Mouse (Mus musculus): Measurements from ENCODE around the gene Prr15. TPM values are rescaled to one million over a fixed set of nuclear protein-coding genes. Genes with fewer than 3 reads are reported as not detected.

The Prr15 gene
- total RNA-seq, 2 experiments from 2014 or later = 0.60 to 1.7 TPM

DNA sequence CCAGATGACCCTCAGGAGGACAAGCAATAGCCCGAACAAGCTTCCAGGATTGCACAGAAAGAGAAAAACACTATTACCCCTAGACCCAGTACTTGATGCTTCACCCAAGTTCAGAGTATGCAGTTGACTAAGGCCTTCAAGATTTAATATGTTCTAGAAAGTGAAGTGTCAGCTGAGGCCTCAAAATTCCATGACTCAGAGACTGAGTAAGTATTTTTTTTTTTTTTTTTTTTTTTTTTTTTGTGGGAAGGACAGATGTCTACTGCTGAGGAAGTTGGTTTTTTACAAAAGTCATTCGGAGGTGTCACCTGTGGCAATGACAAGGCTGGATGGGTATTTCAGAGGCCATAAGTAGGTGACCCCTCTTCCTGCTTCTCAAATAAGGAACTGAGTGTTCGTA is 4.0 kb downstream of the Prr15 start:
- intact Hi-C loops (cut with DNase I; ENCODE audit: low total_unique reads) = no loop called here
- no peak for DNase-seq

GRCm38 (mm10) chr6:54330166-54330565 is 4.5 kb downstream of the Prr15 start:
- intact Hi-C loops (cut with DNase I; ENCODE audit: low total_unique reads) = no loop called here
- DNase-seq = no peak

GRCm38 (mm10) chr6:54331765-54332164 is 6.1 kb downstream of the Prr15 start:
- DNase-seq = no peak
- intact Hi-C loops (cut with DNase I; ENCODE audit: low total_unique reads) = no loop called here

- intact Hi-C loops (cut with DNase I; ENCODE audit: low total_unique reads) = no loop called here
- DNase-seq = no peak
Observed at GRCm38 (mm10) chr6:54332203-54332602, 6.6 kb downstream of the Prr15 start.

GRCm38 (mm10) chr6:54333116-54333651 is 7.5 kb downstream of the Prr15 start:
- intact Hi-C loops (cut with DNase I; ENCODE audit: low total_unique reads) = no loop called here
- DNase-seq = peak; percentile 18

- no peak for DNase-seq
- intact Hi-C loops (cut with DNase I; ENCODE audit: low total_unique reads) = no loop called here
Observed at GRCm38 (mm10) chr6:54333652-54334396, 8.2 kb downstream of the Prr15 start.

DNA sequence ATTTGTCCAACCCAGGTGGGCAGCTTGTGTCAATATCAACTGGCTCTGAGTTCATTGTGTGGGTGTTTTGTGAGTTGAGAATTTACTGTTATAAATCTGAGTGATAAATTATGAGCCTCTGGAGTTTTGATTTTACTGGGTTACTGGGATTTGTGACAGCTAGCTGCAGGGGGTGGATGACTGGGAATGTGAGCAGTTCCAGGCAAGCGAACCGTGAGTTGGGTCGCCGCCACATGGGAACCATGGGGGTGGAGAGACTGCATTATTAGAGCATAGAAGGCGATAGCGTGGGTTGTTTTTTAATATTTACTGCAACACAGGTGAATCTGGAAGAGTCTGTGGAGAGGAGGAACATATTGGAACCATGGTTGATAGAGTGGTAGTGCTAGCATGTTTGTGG is 11.7 kb downstream of the Prr15 start:
- intact Hi-C loops (cut with DNase I; ENCODE audit: low total_unique reads) = no loop called here
- DNase-seq = no peak

DNA sequence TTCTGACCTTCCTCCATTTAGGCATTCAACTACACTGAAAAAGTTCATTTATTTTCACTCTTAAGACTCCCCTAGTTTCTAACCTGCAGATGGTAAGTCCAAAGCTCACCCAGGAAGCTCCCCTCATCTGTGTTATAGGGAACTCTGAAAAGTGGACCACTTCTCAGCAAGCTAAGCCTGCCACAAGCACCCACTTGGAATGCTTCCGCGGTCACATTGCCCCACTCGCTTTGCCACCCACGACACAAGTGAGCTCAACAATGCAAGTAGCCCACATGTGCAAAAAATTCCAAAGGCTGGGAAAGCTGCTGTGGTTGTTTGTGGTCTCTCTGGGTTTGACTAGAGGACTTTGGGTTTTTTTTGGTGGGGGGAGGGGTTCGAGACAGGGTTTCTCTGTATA is 15.5 kb downstream of the Prr15 start:
- intact Hi-C loops (cut with DNase I; ENCODE audit: low total_unique reads) = no loop called here
- no peak for DNase-seq

- no peak for DNase-seq
- intact Hi-C loops (cut with DNase I; ENCODE audit: low total_unique reads) = no loop called here
Observed at GRCm38 (mm10) chr6:54342223-54342622, 16.6 kb downstream of the Prr15 start.

DNA sequence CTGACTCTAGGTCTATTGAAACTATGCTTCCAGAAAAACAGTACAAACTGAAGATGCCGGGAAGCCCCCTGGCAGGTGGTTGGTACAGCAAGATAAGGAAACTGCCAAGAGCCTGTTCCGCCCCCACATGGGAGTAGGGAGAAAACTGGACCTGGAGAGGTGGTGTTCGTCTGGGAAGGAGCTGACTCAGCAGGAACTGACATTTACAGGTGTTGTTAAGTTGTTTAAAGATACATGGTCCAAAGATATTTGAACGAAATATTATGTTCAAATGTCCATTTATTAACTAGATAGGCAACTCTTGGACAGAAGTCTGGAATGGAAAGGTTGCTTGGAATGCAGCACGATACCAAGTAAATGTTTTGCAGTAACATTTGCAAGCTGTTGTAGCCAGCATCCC is 26.2 kb downstream of the Prr15 start:
- no peak for DNase-seq
- intact Hi-C loops (cut with DNase I; ENCODE audit: low total_unique reads) = no loop called here

GRCm38 (mm10) chr6:54352931-54353690 is 27.5 kb downstream of the Prr15 start:
- intact Hi-C loops (cut with DNase I; ENCODE audit: low total_unique reads) = no loop called here
- DNase-seq = no peak

DNA sequence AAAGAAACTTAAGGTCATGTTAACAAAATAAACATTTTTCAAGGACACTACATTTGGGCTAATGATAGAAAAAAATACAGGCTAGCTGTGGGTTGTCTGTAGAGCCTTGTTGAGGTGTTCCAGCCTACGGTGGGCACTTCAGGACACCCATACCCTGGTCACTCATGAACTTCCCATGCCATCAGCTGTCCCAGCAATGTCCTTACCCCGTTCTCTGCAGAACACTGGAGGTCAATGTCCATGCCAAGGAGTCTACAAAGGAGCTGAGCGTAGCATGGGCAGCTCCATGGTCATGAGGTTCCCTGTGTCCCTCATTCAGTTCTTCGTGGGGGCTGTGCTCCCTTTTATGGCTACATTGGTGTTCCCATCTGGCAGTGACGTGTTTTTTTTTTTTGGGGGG is 28.1 kb downstream of the Prr15 start:
- intact Hi-C loops (cut with DNase I; ENCODE audit: low total_unique reads) = no loop called here
- DNase-seq = no peak

- intact Hi-C loops (cut with DNase I; ENCODE audit: low total_unique reads) = no loop called here
Observed at GRCm38 (mm10) chr6:54355626-54356025, 30.0 kb downstream of the Prr15 start.

DNA sequence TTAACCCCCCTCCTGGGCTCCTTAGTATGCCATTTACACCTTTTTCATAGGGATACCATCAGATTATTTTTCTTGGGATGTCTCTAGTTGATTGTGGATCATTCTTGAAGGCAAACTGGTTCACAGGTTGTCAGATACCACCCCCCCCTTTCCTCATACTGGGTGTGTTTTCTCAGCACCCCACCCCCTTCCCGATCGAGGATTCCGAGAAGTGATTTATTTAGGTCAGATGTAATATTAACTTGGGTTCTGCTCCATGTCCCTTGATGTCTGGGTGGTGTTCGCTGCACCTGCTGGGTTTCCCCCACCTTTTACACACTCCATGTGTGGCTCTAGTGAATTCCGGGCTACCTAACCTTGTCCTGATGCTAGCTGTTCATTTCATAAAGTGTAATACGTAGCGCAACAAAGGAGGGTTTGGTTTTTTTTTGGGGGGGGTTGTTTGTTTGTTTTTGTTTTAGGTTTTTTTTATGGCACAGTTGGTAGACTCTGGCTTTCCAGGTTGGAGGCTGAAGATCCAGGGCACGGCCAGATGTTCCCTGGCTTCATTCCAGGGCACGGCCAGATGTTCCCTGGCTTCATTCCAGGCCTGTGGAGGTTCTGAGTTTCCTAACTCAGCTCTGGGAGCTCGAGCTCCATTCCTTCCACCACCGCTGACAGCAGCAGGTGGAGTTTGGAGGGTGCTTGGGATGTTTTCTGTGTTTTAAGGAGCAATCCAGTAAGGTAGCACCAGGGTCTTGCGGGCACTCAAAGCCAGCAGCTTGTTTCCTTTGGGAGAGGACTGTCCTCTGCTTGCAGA is 37.1 kb downstream of the Prr15 start:
- no peak for DNase-seq
- intact Hi-C loops (cut with DNase I; ENCODE audit: low total_unique reads) = no loop called here

More at GRCm38 (mm10) chr6:54355626-54356025, 30.0 kb downstream of the Prr15 start:
- DNase-seq = no peak

GRCm38 (mm10) chr6:54364406-54365136 is 38.9 kb downstream of the Prr15 start:
- DNase-seq = no peak
- intact Hi-C loops (cut with DNase I; ENCODE audit: low total_unique reads) = loop anchor here (5.0 kb wide), 1 partner anchor 112 kb away; no protein-coding TSS in a partner anchor

GRCm38 (mm10) chr6:54366607-54367006 is 41.0 kb downstream of the Prr15 start:
- no peak for DNase-seq
- intact Hi-C loops (cut with DNase I; ENCODE audit: low total_unique reads) = loop anchor here (5.0 kb wide), 1 partner anchor 114 kb away; no protein-coding TSS in a partner anchor

GRCm38 (mm10) chr6:54368071-54368470 is 42.4 kb downstream of the Prr15 start:
- DNase-seq = peak; percentile 21
- intact Hi-C loops (cut with DNase I; ENCODE audit: low total_unique reads) = loop anchor here (5.0 kb wide), 1 partner anchor 116 kb away; no protein-coding TSS in a partner anchor

GRCm38 (mm10) chr6:54369913-54370542 is 44.4 kb downstream of the Prr15 start:
- intact Hi-C loops (cut with DNase I; ENCODE audit: low total_unique reads) = loop anchor here (5.0 kb wide), 1 partner anchor 118 kb away; no protein-coding TSS in a partner anchor
- peak; percentile 57 for DNase-seq

DNA sequence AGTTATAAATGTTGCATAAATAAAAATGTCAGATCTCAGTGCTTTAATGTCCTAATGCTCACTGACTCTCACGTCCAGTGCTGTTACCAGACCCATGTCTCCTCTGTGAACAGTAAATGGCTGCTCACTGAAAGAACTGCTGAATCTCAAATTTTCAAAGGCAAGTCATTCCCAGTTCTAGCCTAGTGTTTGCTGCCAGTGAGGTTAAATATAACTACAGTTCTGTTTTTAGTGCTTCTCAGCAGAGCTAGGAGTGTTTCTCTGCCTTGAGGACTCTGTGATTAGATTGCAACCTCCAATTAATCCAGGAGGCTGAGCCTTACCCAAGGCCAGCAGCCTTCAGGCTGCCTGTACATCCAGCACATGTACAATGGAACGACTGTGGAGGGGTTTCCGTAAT is 46.2 kb downstream of the Prr15 start:
- intact Hi-C loops (cut with DNase I; ENCODE audit: low total_unique reads) = no loop called here
- DNase-seq = no peak
